Mouse (Mus musculus): ENCODE measurements around the gene Nyap1. TPM values are rescaled to one million over a fixed set of nuclear protein-coding genes. Genes with fewer than 3 reads are reported as not detected.

Gene Nyap1
- polyA plus RNA-seq (2014; fragmentation: Illumina TruSeq; extraction: RNeasy Lipid Tissue Mini Kit (QIAGEN cat#74804); ENCODE audit: low read depth, low replicate concordance), result 3.1 TPM

DNA sequence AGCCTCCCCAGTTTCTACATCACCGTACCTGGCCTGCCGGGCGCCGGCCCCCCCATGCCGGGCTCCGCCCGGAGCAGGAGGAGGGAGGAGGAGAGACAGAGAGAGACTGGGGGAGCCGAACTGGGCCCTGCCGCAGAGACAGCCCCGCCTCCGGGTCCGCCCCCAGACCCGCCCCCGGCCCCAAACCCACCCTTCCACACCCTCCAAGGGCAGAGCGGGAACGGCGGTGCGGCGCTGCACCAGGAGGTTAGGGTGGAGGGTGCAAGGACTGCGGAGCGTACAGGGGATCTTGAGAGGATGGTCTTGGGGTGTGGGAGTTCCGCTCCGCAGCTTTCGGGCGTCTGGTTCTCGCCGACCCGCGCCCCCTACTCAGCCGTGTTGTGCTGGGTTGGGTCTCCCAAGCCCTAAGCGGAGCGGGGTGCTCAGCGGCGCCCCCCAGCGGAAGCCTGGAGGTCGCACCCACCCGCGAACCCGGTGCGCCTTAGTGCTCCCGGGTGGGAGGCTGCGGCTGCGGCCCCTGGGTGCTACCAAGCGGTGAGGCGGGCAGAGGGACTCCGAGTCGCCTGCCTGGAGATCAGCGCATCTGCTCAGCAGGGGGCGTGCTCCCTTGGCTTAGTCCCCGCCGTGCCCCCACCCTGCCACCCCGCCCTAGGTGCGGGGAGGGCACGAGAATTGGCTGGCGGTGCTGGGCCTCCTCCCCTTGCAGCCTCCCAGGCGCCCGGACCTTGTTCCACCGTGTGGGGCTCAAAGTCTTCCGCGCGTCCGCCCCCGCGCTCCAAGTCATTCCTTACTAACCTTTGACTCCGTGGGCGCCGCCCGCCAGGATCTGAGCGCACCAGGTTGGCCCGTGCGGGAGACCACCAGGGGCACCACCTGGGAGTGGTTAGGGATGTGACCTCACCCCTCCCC, at the start of gene Nyap1:
Gene Nyap1, minus strand, starts transcription at position 585 of the 909 bp plus-strand sequence.

GRCm38 (mm10) chr5:137787151-137787928, 45.9 kb upstream of the Nyap1 start, which contains the start of the genes Mepce and Zcwpw1:
Gene Mepce (minus strand): TSS chr5:137787655.
Gene Zcwpw1 (plus strand): TSS chr5:137787798.

GRCm38 (mm10) chr5:137778635-137779034, 37.2 kb upstream of the Nyap1 start, which contains the start of gene Ppp1r35:
Gene Ppp1r35 (plus strand): TSS chr5:137778849.

DNA sequence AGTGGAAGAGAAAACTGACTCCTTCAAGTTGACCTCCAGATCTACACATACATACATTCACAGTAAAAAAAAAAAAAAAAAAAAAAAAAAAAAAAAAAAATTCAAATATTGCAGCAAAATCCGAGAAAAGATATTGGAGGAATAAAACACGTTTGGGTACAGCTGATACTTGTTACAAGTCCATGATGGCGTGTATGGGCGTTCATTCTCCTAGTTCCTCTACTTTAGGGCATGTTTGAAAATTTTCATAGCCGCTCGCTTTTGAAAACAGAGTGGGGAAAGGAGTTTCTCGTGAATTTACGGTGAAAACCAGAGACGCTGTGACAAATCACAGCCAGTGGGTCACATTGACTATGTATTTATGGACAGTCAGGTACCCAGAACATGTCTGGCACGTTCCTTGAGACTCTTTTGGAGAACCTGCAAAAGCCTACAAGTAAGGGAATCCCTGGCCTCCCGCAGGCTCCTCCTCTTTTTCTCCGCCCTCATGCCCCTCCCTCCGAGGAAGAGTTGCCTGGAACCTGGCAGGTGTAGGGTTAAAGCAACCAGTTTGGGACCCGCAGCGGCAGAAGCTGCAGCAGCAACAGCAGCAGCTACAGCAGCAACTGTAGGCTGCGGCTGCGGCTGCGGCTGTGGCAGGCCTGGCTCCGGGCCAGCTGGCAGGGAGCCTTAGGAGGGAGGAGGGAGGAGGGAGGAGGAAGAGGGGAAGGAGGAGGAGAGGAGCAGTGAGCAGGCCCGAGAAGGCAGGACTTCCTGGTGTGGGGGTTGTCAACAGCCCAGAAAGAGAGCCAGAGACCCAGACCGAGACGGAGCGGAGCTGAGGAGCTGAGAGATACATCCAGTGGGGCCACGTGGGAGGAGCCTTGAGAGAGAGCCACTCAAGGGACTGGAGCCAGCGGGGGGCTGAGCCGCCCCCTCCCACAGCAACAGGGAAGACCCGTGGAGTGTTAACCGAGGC, 4.1 kb upstream of the Nyap1 start, which contains the start of gene Tsc22d4:
Gene Tsc22d4, plus strand, starts transcription at position 517 of the 958 bp plus-strand sequence.

GRCm38 (mm10) chr5:137684294-137685123, 56.9 kb downstream of the Nyap1 start, which contains the start of gene Agfg2:
Gene Agfg2 (minus strand): TSS chr5:137684726.

Other genes starting within 250 kb of the Nyap1 start
- gene Pop7, start 239.1 kb downstream of the Nyap1 start, polyA plus RNA-seq (2014; fragmentation: Illumina TruSeq; extraction: RNeasy Lipid Tissue Mini Kit (QIAGEN cat#74804); ENCODE audit: low read depth, low replicate concordance), result 21.6 TPM
- 25.5 TPM for gene Gigyf1, start 223.1 kb downstream of the Nyap1 start, polyA plus RNA-seq (2014; fragmentation: Illumina TruSeq; extraction: RNeasy Lipid Tissue Mini Kit (QIAGEN cat#74804); ENCODE audit: low read depth, low replicate concordance)
- not detected for gene Epo, start 208.4 kb downstream of the Nyap1 start, polyA plus RNA-seq (2014; fragmentation: Illumina TruSeq; extraction: RNeasy Lipid Tissue Mini Kit (QIAGEN cat#74804); ENCODE audit: low read depth, low replicate concordance)
- 338 TPM for gene Gnb2, start 208.1 kb downstream of the Nyap1 start, polyA plus RNA-seq (2014; fragmentation: Illumina TruSeq; extraction: RNeasy Lipid Tissue Mini Kit (QIAGEN cat#74804); ENCODE audit: low read depth, low replicate concordance)
- gene Actl6b, start 188.1 kb downstream of the Nyap1 start, polyA plus RNA-seq (2014; fragmentation: Illumina TruSeq; extraction: RNeasy Lipid Tissue Mini Kit (QIAGEN cat#74804); ENCODE audit: low read depth, low replicate concordance), result 0.53 TPM
- gene Tfr2, start 171.8 kb downstream of the Nyap1 start, polyA plus RNA-seq (2014; fragmentation: Illumina TruSeq; extraction: RNeasy Lipid Tissue Mini Kit (QIAGEN cat#74804); ENCODE audit: low read depth, low replicate concordance), result 0.37 TPM
- gene Mospd3, start 140.5 kb downstream of the Nyap1 start, polyA plus RNA-seq (2014; fragmentation: Illumina TruSeq; extraction: RNeasy Lipid Tissue Mini Kit (QIAGEN cat#74804); ENCODE audit: low read depth, low replicate concordance), result 33.8 TPM
- gene Pcolce, start 127.8 kb downstream of the Nyap1 start, polyA plus RNA-seq (2014; fragmentation: Illumina TruSeq; extraction: RNeasy Lipid Tissue Mini Kit (QIAGEN cat#74804); ENCODE audit: low read depth, low replicate concordance), result 77.7 TPM
- 1.9 TPM for gene Fbxo24, start 112.6 kb downstream of the Nyap1 start, polyA plus RNA-seq (2014; fragmentation: Illumina TruSeq; extraction: RNeasy Lipid Tissue Mini Kit (QIAGEN cat#74804); ENCODE audit: low read depth, low replicate concordance)
- 42.0 TPM for gene Lrch4, start 112.5 kb downstream of the Nyap1 start, polyA plus RNA-seq (2014; fragmentation: Illumina TruSeq; extraction: RNeasy Lipid Tissue Mini Kit (QIAGEN cat#74804); ENCODE audit: low read depth, low replicate concordance)
- gene Gm20605, start 112.4 kb downstream of the Nyap1 start, polyA plus RNA-seq (2014; fragmentation: Illumina TruSeq; extraction: RNeasy Lipid Tissue Mini Kit (QIAGEN cat#74804); ENCODE audit: low read depth, low replicate concordance), result 19.6 TPM
- gene Sap25, start 100.3 kb downstream of the Nyap1 start, polyA plus RNA-seq (2014; fragmentation: Illumina TruSeq; extraction: RNeasy Lipid Tissue Mini Kit (QIAGEN cat#74804); ENCODE audit: low read depth, low replicate concordance), result 18.4 TPM
- gene Irs3, start 95.9 kb downstream of the Nyap1 start, polyA plus RNA-seq (2014; fragmentation: Illumina TruSeq; extraction: RNeasy Lipid Tissue Mini Kit (QIAGEN cat#74804); ENCODE audit: low read depth, low replicate concordance), result 15.2 TPM
- gene Agfg2, start 56.9 kb downstream of the Nyap1 start, polyA plus RNA-seq (2014; fragmentation: Illumina TruSeq; extraction: RNeasy Lipid Tissue Mini Kit (QIAGEN cat#74804); ENCODE audit: low read depth, low replicate concordance), result 32.8 TPM
- 187 TPM for gene Tsc22d4, start 4.1 kb upstream of the Nyap1 start, polyA plus RNA-seq (2014; fragmentation: Illumina TruSeq; extraction: RNeasy Lipid Tissue Mini Kit (QIAGEN cat#74804); ENCODE audit: low read depth, low replicate concordance)
- 12.7 TPM for gene Ppp1r35, start 37.2 kb upstream of the Nyap1 start, polyA plus RNA-seq (2014; fragmentation: Illumina TruSeq; extraction: RNeasy Lipid Tissue Mini Kit (QIAGEN cat#74804); ENCODE audit: low read depth, low replicate concordance)
- gene Mepce, start 46.0 kb upstream of the Nyap1 start, polyA plus RNA-seq (2014; fragmentation: Illumina TruSeq; extraction: RNeasy Lipid Tissue Mini Kit (QIAGEN cat#74804); ENCODE audit: low read depth, low replicate concordance), result 38.5 TPM
- gene Zcwpw1, start 46.2 kb upstream of the Nyap1 start, polyA plus RNA-seq (2014; fragmentation: Illumina TruSeq; extraction: RNeasy Lipid Tissue Mini Kit (QIAGEN cat#74804); ENCODE audit: low read depth, low replicate concordance), result 8.0 TPM
- gene Pilra, start 94.7 kb upstream of the Nyap1 start, polyA plus RNA-seq (2014; fragmentation: Illumina TruSeq; extraction: RNeasy Lipid Tissue Mini Kit (QIAGEN cat#74804); ENCODE audit: low read depth, low replicate concordance), result 4.9 TPM
- gene Pilrb1, start 116.5 kb upstream of the Nyap1 start, polyA plus RNA-seq (2014; fragmentation: Illumina TruSeq; extraction: RNeasy Lipid Tissue Mini Kit (QIAGEN cat#74804); ENCODE audit: low read depth, low replicate concordance), result 4.2 TPM
- gene Pilrb2, start 130.2 kb upstream of the Nyap1 start, polyA plus RNA-seq (2014; fragmentation: Illumina TruSeq; extraction: RNeasy Lipid Tissue Mini Kit (QIAGEN cat#74804); ENCODE audit: low read depth, low replicate concordance), result 5.3 TPM
- gene Cyp3a13, start 180.0 kb upstream of the Nyap1 start, polyA plus RNA-seq (2014; fragmentation: Illumina TruSeq; extraction: RNeasy Lipid Tissue Mini Kit (QIAGEN cat#74804); ENCODE audit: low read depth, low replicate concordance), result 0.10 TPM
- gene Gjc3, start 221.5 kb upstream of the Nyap1 start, polyA plus RNA-seq (2014; fragmentation: Illumina TruSeq; extraction: RNeasy Lipid Tissue Mini Kit (QIAGEN cat#74804); ENCODE audit: low read depth, low replicate concordance), result 0.10 TPM
- gene Azgp1, start 239.9 kb upstream of the Nyap1 start, polyA plus RNA-seq (2014; fragmentation: Illumina TruSeq; extraction: RNeasy Lipid Tissue Mini Kit (QIAGEN cat#74804); ENCODE audit: low read depth, low replicate concordance), result 1.3 TPM

Measured in adipose tissue, adult 10 weeks (tissue).